Mouse (Mus musculus) embryonic facial prominence, embryonic 13.5 days (tissue): ENCODE measurements around the gene 4930579F01Rik. TPM values are rescaled to one million over a fixed set of nuclear protein-coding genes. Genes with fewer than 3 reads are reported as not detected.

Experiments
- ATAC-seq: fragments of 200-750 bp; cut with Nextera tagmentation; 2 replicates; pipeline ENCODE4 v1.8.0; 2017; ENCODE audit warnings: low read depth; ENCODE audit not compliant: insufficient number of reproducible peaks, insufficient read depth, low FRiP score, low TSS enrichment
- H3K27ac ChIP-seq: fragments of 300-500 bp; sonication (generic); 2 replicates; pipeline ENCODE4 v1.5.1; 2015; ENCODE audit warnings: moderate library complexity, mild to moderate bottlenecking, inconsistent platforms
- H3K27me3 ChIP-seq: fragments of 300-500 bp; sonication (generic); 2 replicates; pipeline ENCODE4 v1.6.1; 2015; ENCODE audit warnings: mild to moderate bottlenecking, inconsistent platforms
- H3K36me3 ChIP-seq: fragments of 300-500 bp; sonication (generic); 2 replicates; pipeline ENCODE4 v1.6.1; 2015; ENCODE audit warnings: mild to moderate bottlenecking, inconsistent platforms
- H3K4me1 ChIP-seq: fragments of 300-500 bp; sonication (generic); 2 replicates; pipeline ENCODE4 v1.6.1; 2015; ENCODE audit warnings: inconsistent platforms
- H3K4me2 ChIP-seq: fragments of 300-500 bp; sonication (generic); 2 replicates; pipeline ENCODE4 v1.6.1; 2015; ENCODE audit warnings: moderate library complexity, mild to moderate bottlenecking, inconsistent platforms
- H3K4me3 ChIP-seq: fragments of 300-500 bp; sonication (generic); 2 replicates; pipeline ENCODE4 v1.5.1; 2015; ENCODE audit warnings: mild to moderate bottlenecking, inconsistent platforms
- H3K9ac ChIP-seq: fragments of 300-500 bp; sonication (generic); 2 replicates; pipeline ENCODE4 v1.6.1; 2015; ENCODE audit warnings: mild to moderate bottlenecking, inconsistent platforms
- H3K9me3 ChIP-seq: fragments of 300-500 bp; sonication (generic); 2 replicates; pipeline ENCODE4 v1.6.1; 2016; ENCODE audit warnings: inconsistent platforms
- WGBS: fragments of 180-500 bp; shearing (Covaris S2); methylation state at CpG from one replicate; pipeline ENCODE4 v1.1.7; 2015; ENCODE audit warnings: mixed read lengths; 5-methylcytosine and 5-hydroxymethylcytosine counted together
- polyA plus RNA-seq: library from polyadenylated mRNA; unstranded; fragments of >200 nt; fragmentation: Nextera tagmentation; extraction: Ambion mirVana; gene quantifications from 2 replicates; pipeline ENCODE4 v1.2.1, GENCODE M21; 2015

Gene 4930579F01Rik
- polyA plus RNA-seq, 1 experiment from 2014 or later: 0.81 TPM

- Histone ChIP-seq H3K9ac (no peak overlapping the region), H3K4me3 (no peak overlapping the region), H3K9me3 (no peaks in the 10 kb centered on the region), H3K27ac (no peak overlapping the region), H3K27me3 (no peaks in the 10 kb centered on the region), H3K4me2 (no peak overlapping the region), H3K36me3 (no peaks in the 10 kb centered on the region), H3K4me1 (peaks cover 8% of the 10 kb centered on the region)
- 81% methylated on average over 4 of the region's 4 CpGs for WGBS
- no peak for ATAC-seq
Observed at GRCm38 (mm10) chr3:138212431-138212951, 18.9 kb upstream of the 4930579F01Rik start.

GRCm38 (mm10) chr3:138210432-138211075 lies 16.9 kb upstream of the 4930579F01Rik start:
- no peak for ATAC-seq

GRCm38 (mm10) chr3:138208821-138209220 lies 15.2 kb upstream of the 4930579F01Rik start:
- Histone ChIP-seq H3K9me3 (no peaks in the 10 kb centered on the region; the same call in 1 of the 2 replicates), H3K27ac (no peak overlapping the region), H3K9ac (no peak overlapping the region), H3K4me2 (no peak overlapping the region), H3K4me3 (no peak overlapping the region), H3K36me3 (no peaks in the 10 kb centered on the region), H3K4me1 (no peaks in the 10 kb centered on the region), H3K27me3 (no peaks in the 10 kb centered on the region)
- no peak for ATAC-seq
- 81% methylated on average over 3 of the region's 3 CpGs for WGBS

More at GRCm38 (mm10) chr3:138210432-138211075, 16.9 kb upstream of the 4930579F01Rik start:
- Histone ChIP-seq H3K9ac (no peak overlapping the region), H3K36me3 (no peaks in the 10 kb centered on the region), H3K27me3 (no peaks in the 10 kb centered on the region), H3K4me1 (peaks cover 3% of the 10 kb centered on the region; the same call in 1 of the 2 replicates), H3K4me3 (no peak overlapping the region), H3K27ac (no peak overlapping the region), H3K9me3 (no peaks in the 10 kb centered on the region; the same call in 1 of the 2 replicates), H3K4me2 (no peak overlapping the region)
- WGBS: 84% methylated on average over 5 of the region's 5 CpGs

GRCm38 (mm10) chr3:138198722-138199068 lies 5.1 kb upstream of the 4930579F01Rik start:
- Histone ChIP-seq H3K4me2 (peak overlapping the region; percentile 42; the same call in 1 of the 2 replicates), H3K9me3 (no peaks in the 10 kb centered on the region)

GRCm38 (mm10) chr3:138197973-138198721 lies 4.5 kb upstream of the 4930579F01Rik start:
- Histone ChIP-seq H3K9ac (peak overlapping the region; percentile 51), H3K27ac (no peak overlapping the region), H3K27me3 (no peaks in the 10 kb centered on the region), H3K9me3 (no peaks in the 10 kb centered on the region), H3K36me3 (no peaks in the 10 kb centered on the region), H3K4me3 (peak overlapping the region; percentile 16), H3K4me1 (peaks cover 4% of the 10 kb centered on the region; the same call in 1 of the 2 replicates), H3K4me2 (peak overlapping the region; percentile 42)
- 29% methylated on average over 20 of the region's 20 CpGs for WGBS
- peak; percentile 80 for ATAC-seq

More at GRCm38 (mm10) chr3:138198722-138199068, 5.1 kb upstream of the 4930579F01Rik start:
- 73% methylated on average over 7 of the region's 7 CpGs for WGBS
- Histone ChIP-seq H3K9ac (peak overlapping the region; percentile 51; the same call in 1 of the 2 replicates), H3K27ac (no peak overlapping the region), H3K36me3 (no peaks in the 10 kb centered on the region), H3K27me3 (no peaks in the 10 kb centered on the region), H3K4me3 (no peak overlapping the region), H3K4me1 (peaks cover 4% of the 10 kb centered on the region; the same call in 1 of the 2 replicates)
- ATAC-seq: no peak

- Histone ChIP-seq H3K9ac (no peak overlapping the region), H3K4me1 (peaks cover 4% of the 10 kb centered on the region; the same call in 1 of the 2 replicates), H3K36me3 (no peaks in the 10 kb centered on the region), H3K4me2 (peak overlapping the region; percentile 42; the same call in 1 of the 2 replicates), H3K27me3 (no peaks in the 10 kb centered on the region), H3K4me3 (no peak overlapping the region), H3K27ac (no peak overlapping the region), H3K9me3 (no peaks in the 10 kb centered on the region)
- WGBS: 58% methylated on average over 9 of the region's 9 CpGs
- ATAC-seq: no peak
Observed at GRCm38 (mm10) chr3:138197556-138197955, 3.9 kb upstream of the 4930579F01Rik start.

GRCm38 (mm10) chr3:138197093-138197492 lies 3.5 kb upstream of the 4930579F01Rik start:
- ATAC-seq: no peak
- Histone ChIP-seq H3K9ac (no peak overlapping the region), H3K4me1 (peaks cover 4% of the 10 kb centered on the region; the same call in 1 of the 2 replicates), H3K4me2 (peak overlapping the region; percentile 42; the same call in 1 of the 2 replicates), H3K4me3 (no peak overlapping the region), H3K9me3 (no peaks in the 10 kb centered on the region), H3K36me3 (no peaks in the 10 kb centered on the region), H3K27ac (no peak overlapping the region), H3K27me3 (no peaks in the 10 kb centered on the region)
- 57% methylated on average over 14 of the region's 14 CpGs for WGBS

GRCm38 (mm10) chr3:138192260-138192659 lies 1.4 kb downstream of the 4930579F01Rik start:
- Histone ChIP-seq H3K4me3 (no peak overlapping the region), H3K36me3 (no peaks in the 10 kb centered on the region), H3K4me1 (no peaks in the 10 kb centered on the region), H3K27ac (no peak overlapping the region), H3K4me2 (no peak overlapping the region), H3K27me3 (no peaks in the 10 kb centered on the region), H3K9ac (no peak overlapping the region), H3K9me3 (no peaks in the 10 kb centered on the region)
- WGBS: 83% methylated on average over 7 of the region's 7 CpGs
- ATAC-seq: no peak

- WGBS: 84% methylated on average over 26 of the region's 26 CpGs
- ATAC-seq: no peak
- Histone ChIP-seq H3K9me3 (no peaks in the 10 kb centered on the region), H3K27me3 (no peaks in the 10 kb centered on the region), H3K4me2 (no peak overlapping the region), H3K4me3 (no peak overlapping the region), H3K36me3 (no peaks in the 10 kb centered on the region), H3K4me1 (no peaks in the 10 kb centered on the region), H3K27ac (no peak overlapping the region), H3K9ac (no peak overlapping the region)
Observed at GRCm38 (mm10) chr3:138185995-138186930, 7.4 kb downstream of the 4930579F01Rik start.

GRCm38 (mm10) chr3:138185290-138185689 lies 8.3 kb downstream of the 4930579F01Rik start:
- Histone ChIP-seq H3K4me1 (no peaks in the 10 kb centered on the region), H3K27ac (no peak overlapping the region), H3K36me3 (no peaks in the 10 kb centered on the region), H3K9ac (no peak overlapping the region), H3K27me3 (no peaks in the 10 kb centered on the region), H3K4me3 (no peak overlapping the region), H3K4me2 (no peak overlapping the region), H3K9me3 (no peaks in the 10 kb centered on the region)
- 51% methylated on average over 4 of the region's 4 CpGs for WGBS
- no peak for ATAC-seq

- Histone ChIP-seq H3K36me3 (no peaks in the 10 kb centered on the region), H3K27me3 (no peaks in the 10 kb centered on the region)
- WGBS: 93% methylated on average over 7 of the region's 7 CpGs
Observed at GRCm38 (mm10) chr3:138183371-138183770, 10.3 kb downstream of the 4930579F01Rik start.

More at GRCm38 (mm10) chr3:138183371-138183770, 10.3 kb downstream of the 4930579F01Rik start:
- Histone ChIP-seq H3K4me3 (no peak overlapping the region), H3K27ac (no peak overlapping the region), H3K9ac (no peak overlapping the region), H3K4me1 (no peaks in the 10 kb centered on the region), H3K4me2 (no peak overlapping the region), H3K9me3 (no peaks in the 10 kb centered on the region)
- no peak for ATAC-seq
